Mouse (Mus musculus): ENCODE results near the gene Gm38392. TPM values are rescaled to one million over a fixed set of nuclear protein-coding genes. Genes with fewer than 3 reads are reported as not detected.

The Gm38392 gene
- polyA plus RNA-seq, 1 experiment from 2014 or later = 0.31 TPM

GRCm38 (mm10) chr3:88228906-88229305, 58.1 kb downstream of the Gm38392 start:
- WGBS (ENCODE audit: insufficient replicate concordance) = 41% methylated on average over 4 of the region's 4 CpGs
- Histone ChIP-seq H3K36me3 (ENCODE audit: control insufficient read depth, insufficient read depth, low read length) (no peaks in the 10 kb centered on the region), H3K9me3 (replicated peaks; ENCODE audit: control insufficient read depth, low read length) (no peaks in the 10 kb centered on the region), H3K27me3 (ENCODE audit: control insufficient read depth, insufficient read depth, low read length) (peaks cover 59% of the 10 kb centered on the region), H3K27ac (ENCODE audit: low read depth, low read length) (no peak overlapping the region), H3K4me2 (no peak overlapping the region), H3K4me1 (ENCODE audit: control insufficient read depth, insufficient read depth, low read length) (no peaks in the 10 kb centered on the region), H3K4me3 (ENCODE audit: low read depth, low read length) (no peak overlapping the region), H3K9ac (ENCODE audit: low read depth, low read length) (no peak overlapping the region)
- no peak for ATAC-seq (replicated peaks; ENCODE audit: insufficient number of reproducible peaks, low FRiP score, low TSS enrichment)

- no peak for ATAC-seq (replicated peaks; ENCODE audit: insufficient number of reproducible peaks, low FRiP score, low TSS enrichment)
- Histone ChIP-seq H3K9ac (ENCODE audit: low read depth, low read length) (no peak overlapping the region), H3K36me3 (ENCODE audit: control insufficient read depth, insufficient read depth, low read length) (no peaks in the 10 kb centered on the region), H3K27me3 (ENCODE audit: control insufficient read depth, insufficient read depth, low read length) (peaks cover 59% of the 10 kb centered on the region), H3K4me2 (no peak overlapping the region), H3K9me3 (replicated peaks; ENCODE audit: control insufficient read depth, low read length) (no peaks in the 10 kb centered on the region), H3K4me3 (ENCODE audit: low read depth, low read length) (no peak overlapping the region), H3K4me1 (ENCODE audit: control insufficient read depth, insufficient read depth, low read length) (no peaks in the 10 kb centered on the region), H3K27ac (ENCODE audit: low read depth, low read length) (no peak overlapping the region)
- 55% methylated on average over 6 of the region's 6 CpGs for WGBS (ENCODE audit: insufficient replicate concordance)
Measured at GRCm38 (mm10) chr3:88227976-88228375, 59.0 kb downstream of the Gm38392 start.

- H3K9me3 ChIP-seq (replicated peaks; ENCODE audit: control insufficient read depth, low read length) = no peaks in the 10 kb centered on the region
- no peaks in the 10 kb centered on the region for H3K36me3 ChIP-seq (ENCODE audit: control insufficient read depth, insufficient read depth, low read length)
- H3K4me2 ChIP-seq = no peak overlapping the region
- no peak for ATAC-seq (replicated peaks; ENCODE audit: insufficient number of reproducible peaks, low FRiP score, low TSS enrichment)
- no peaks in the 10 kb centered on the region for H3K4me1 ChIP-seq (ENCODE audit: control insufficient read depth, insufficient read depth, low read length)
- peaks cover 58% of the 10 kb centered on the region for H3K27me3 ChIP-seq (ENCODE audit: control insufficient read depth, insufficient read depth, low read length)
- no peak overlapping the region for H3K9ac ChIP-seq (ENCODE audit: low read depth, low read length)
- no peak overlapping the region for H3K27ac ChIP-seq (ENCODE audit: low read depth, low read length)
- WGBS (ENCODE audit: insufficient replicate concordance) = 25% methylated on average over 4 of the region's 4 CpGs
- no peak overlapping the region for H3K4me3 ChIP-seq (ENCODE audit: low read depth, low read length)
Measured at GRCm38 (mm10) chr3:88227260-88227659, 59.8 kb downstream of the Gm38392 start.

- WGBS (ENCODE audit: insufficient replicate concordance) = 85% methylated on average over 10 of the region's 10 CpGs
- no peak overlapping the region for H3K4me3 ChIP-seq (ENCODE audit: low read depth, low read length)
- H3K36me3 ChIP-seq (ENCODE audit: control insufficient read depth, insufficient read depth, low read length) = no peaks in the 10 kb centered on the region
- H3K27me3 ChIP-seq (ENCODE audit: control insufficient read depth, insufficient read depth, low read length) = peaks cover 63% of the 10 kb centered on the region
- no peaks in the 10 kb centered on the region for H3K4me1 ChIP-seq (ENCODE audit: control insufficient read depth, insufficient read depth, low read length)
- no peak overlapping the region for H3K9ac ChIP-seq (ENCODE audit: low read depth, low read length)
- H3K4me2 ChIP-seq = no peak overlapping the region
- H3K9me3 ChIP-seq (replicated peaks; ENCODE audit: control insufficient read depth, low read length) = no peaks in the 10 kb centered on the region
- no peak overlapping the region for H3K27ac ChIP-seq (ENCODE audit: low read depth, low read length)
- ATAC-seq (replicated peaks; ENCODE audit: insufficient number of reproducible peaks, low FRiP score, low TSS enrichment) = no peak
Measured at GRCm38 (mm10) chr3:88226101-88226845, 60.7 kb downstream of the Gm38392 start.

- no peak for ATAC-seq (replicated peaks; ENCODE audit: insufficient number of reproducible peaks, low FRiP score, low TSS enrichment)
Measured at GRCm38 (mm10) chr3:88224929-88225328, 62.1 kb downstream of the Gm38392 start.

GRCm38 (mm10) chr3:88222446-88222845, 64.6 kb downstream of the Gm38392 start:
- Histone ChIP-seq H3K27me3 (ENCODE audit: control insufficient read depth, insufficient read depth, low read length) (peaks cover 72% of the 10 kb centered on the region), H3K9ac (ENCODE audit: low read depth, low read length) (no peak overlapping the region), H3K27ac (ENCODE audit: low read depth, low read length) (no peak overlapping the region), H3K4me2 (no peak overlapping the region), H3K9me3 (replicated peaks; ENCODE audit: control insufficient read depth, low read length) (no peaks in the 10 kb centered on the region), H3K4me1 (ENCODE audit: control insufficient read depth, insufficient read depth, low read length) (no peaks in the 10 kb centered on the region), H3K4me3 (ENCODE audit: low read depth, low read length) (no peak overlapping the region), H3K36me3 (ENCODE audit: control insufficient read depth, insufficient read depth, low read length) (no peaks in the 10 kb centered on the region)
- 71% methylated on average over 6 of the region's 6 CpGs for WGBS (ENCODE audit: insufficient replicate concordance)
- ATAC-seq (replicated peaks; ENCODE audit: insufficient number of reproducible peaks, low FRiP score, low TSS enrichment) = no peak

More at GRCm38 (mm10) chr3:88224929-88225328, 62.1 kb downstream of the Gm38392 start:
- H3K4me1 ChIP-seq (ENCODE audit: control insufficient read depth, insufficient read depth, low read length) = no peaks in the 10 kb centered on the region
- no peaks in the 10 kb centered on the region for H3K36me3 ChIP-seq (ENCODE audit: control insufficient read depth, insufficient read depth, low read length)
- no peak overlapping the region for H3K4me2 ChIP-seq
- no peak overlapping the region for H3K9ac ChIP-seq (ENCODE audit: low read depth, low read length)
- no peaks in the 10 kb centered on the region for H3K9me3 ChIP-seq (replicated peaks; ENCODE audit: control insufficient read depth, low read length)
- 65% methylated on average over 2 of the region's 2 CpGs for whole genome bisulfite sequencing (ENCODE audit: insufficient replicate concordance)
- H3K27ac ChIP-seq (ENCODE audit: low read depth, low read length) = no peak overlapping the region
- no peak overlapping the region for H3K4me3 ChIP-seq (ENCODE audit: low read depth, low read length)
- peaks cover 63% of the 10 kb centered on the region for H3K27me3 ChIP-seq (ENCODE audit: control insufficient read depth, insufficient read depth, low read length)

GRCm38 (mm10) chr3:88221519-88222390, 65.3 kb downstream of the Gm38392 start:
- no peak overlapping the region for H3K27ac ChIP-seq (ENCODE audit: low read depth, low read length)
- H3K27me3 ChIP-seq (ENCODE audit: control insufficient read depth, insufficient read depth, low read length) = peaks cover 77% of the 10 kb centered on the region
- H3K36me3 ChIP-seq (ENCODE audit: control insufficient read depth, insufficient read depth, low read length) = no peaks in the 10 kb centered on the region
- no peaks in the 10 kb centered on the region for H3K9me3 ChIP-seq (replicated peaks; ENCODE audit: control insufficient read depth, low read length)
- no peak overlapping the region for H3K9ac ChIP-seq (ENCODE audit: low read depth, low read length)
- no peak overlapping the region for H3K4me2 ChIP-seq
- no peak for ATAC-seq (replicated peaks; ENCODE audit: insufficient number of reproducible peaks, low FRiP score, low TSS enrichment)
- no peak overlapping the region for H3K4me3 ChIP-seq (ENCODE audit: low read depth, low read length)
- no peaks in the 10 kb centered on the region for H3K4me1 ChIP-seq (ENCODE audit: control insufficient read depth, insufficient read depth, low read length)
- WGBS (ENCODE audit: insufficient replicate concordance) = 59% methylated on average over 12 of the region's 12 CpGs

GRCm38 (mm10) chr3:88220842-88221241, 66.2 kb downstream of the Gm38392 start:
- H3K4me3 ChIP-seq (ENCODE audit: low read depth, low read length) = no peak overlapping the region
- no peak overlapping the region for H3K4me2 ChIP-seq
- 1% methylated on average over 6 of the region's 6 CpGs for WGBS (ENCODE audit: insufficient replicate concordance)
- H3K4me1 ChIP-seq (ENCODE audit: control insufficient read depth, insufficient read depth, low read length) = no peaks in the 10 kb centered on the region
- ATAC-seq (replicated peaks; ENCODE audit: insufficient number of reproducible peaks, low FRiP score, low TSS enrichment) = no peak
- no peaks in the 10 kb centered on the region for H3K9me3 ChIP-seq (replicated peaks; ENCODE audit: control insufficient read depth, low read length)
- no peak overlapping the region for H3K9ac ChIP-seq (ENCODE audit: low read depth, low read length)
- no peaks in the 10 kb centered on the region for H3K36me3 ChIP-seq (ENCODE audit: control insufficient read depth, insufficient read depth, low read length)
- H3K27ac ChIP-seq (ENCODE audit: low read depth, low read length) = no peak overlapping the region
- H3K27me3 ChIP-seq (ENCODE audit: control insufficient read depth, insufficient read depth, low read length) = peaks cover 84% of the 10 kb centered on the region

Measured in heart, embryonic 11.5 days (tissue).